Mouse (Mus musculus) brain, adult 2 months (tissue): Measurements from ENCODE around the gene Cox4i2.

Experiments
- DNase-seq: peaks from one replicate; pipeline ENCODE4 v3.0.0; 2011; ENCODE audit warnings: low read depth, low spot score

Cox4i2 gene

DNA sequence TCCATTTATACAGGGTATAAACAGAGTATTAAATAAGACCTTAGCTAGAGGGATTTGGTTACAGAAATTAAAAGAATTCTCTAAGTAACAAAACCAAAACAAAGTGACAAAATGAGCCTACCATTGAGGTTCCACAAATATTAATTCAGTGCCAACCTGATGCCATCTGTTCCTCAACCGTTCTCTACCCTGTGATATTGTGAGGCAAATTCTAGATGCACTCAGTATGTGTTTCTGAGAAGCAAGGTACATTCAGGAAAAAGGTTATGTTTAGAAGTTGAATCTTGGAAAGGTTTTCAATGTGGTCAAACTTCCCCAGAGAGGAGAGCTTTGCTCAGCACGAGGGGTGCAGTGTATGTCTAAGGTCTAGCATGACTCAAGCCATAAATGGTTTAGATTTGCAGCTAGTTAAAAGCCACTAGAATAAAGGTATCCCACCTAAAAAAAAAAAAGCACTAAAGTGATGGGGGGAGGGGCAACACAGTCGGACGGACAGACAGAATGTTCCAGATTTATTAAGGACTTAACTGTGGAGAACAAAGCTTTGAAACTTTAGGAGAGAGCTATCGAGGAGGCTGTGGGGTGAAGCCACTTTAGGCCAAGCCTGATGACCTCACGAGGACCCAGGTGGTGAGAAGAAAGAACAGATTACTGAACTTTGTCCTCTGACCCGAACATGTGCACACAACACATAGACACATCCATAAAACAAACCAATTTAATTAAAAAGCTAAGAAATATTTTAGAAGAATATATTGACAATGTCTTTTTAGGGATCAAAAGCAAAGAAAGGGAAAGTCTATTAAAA lies 46.2 kb downstream of the Cox4i2 start:
- peak; percentile 94 for DNase-seq

DNA sequence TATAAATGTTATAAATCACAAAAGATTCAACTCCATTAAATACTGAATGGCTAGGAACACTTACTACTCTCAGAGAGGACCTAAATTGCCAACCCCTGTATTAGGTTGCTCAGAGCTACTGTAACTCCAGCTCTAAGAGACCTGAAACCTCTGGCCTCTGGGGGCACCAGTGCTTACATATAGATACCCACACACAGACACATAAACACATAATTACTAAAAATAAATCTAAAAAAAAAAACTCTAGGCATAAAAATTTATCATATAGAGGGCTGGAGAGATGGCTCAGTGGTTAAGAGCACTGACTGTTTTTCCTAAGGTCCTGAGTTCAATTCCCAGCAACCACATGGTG lies 46.8 kb downstream of the Cox4i2 start:
- no peak for DNase-seq

DNA sequence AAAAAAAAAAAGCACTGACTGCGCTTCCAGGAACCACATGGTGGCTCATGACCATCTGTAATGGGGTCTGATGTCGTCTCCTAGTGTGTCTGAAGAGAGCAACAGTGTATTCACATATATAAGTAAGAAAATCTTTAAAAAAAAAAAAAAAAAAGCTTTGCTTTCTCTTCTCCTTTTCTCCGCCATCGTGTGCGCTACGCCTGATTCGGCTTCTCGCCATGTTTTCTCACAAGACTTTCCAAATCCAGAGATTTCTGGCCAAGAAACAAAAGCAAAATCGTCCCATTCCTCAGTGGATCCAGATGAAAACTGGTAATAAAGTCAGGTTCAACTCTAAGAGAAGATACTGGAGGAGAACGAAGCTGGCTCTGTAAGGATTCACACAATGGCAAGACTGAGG lies 48.3 kb downstream of the Cox4i2 start:
- DNase-seq: no peak

DNA sequence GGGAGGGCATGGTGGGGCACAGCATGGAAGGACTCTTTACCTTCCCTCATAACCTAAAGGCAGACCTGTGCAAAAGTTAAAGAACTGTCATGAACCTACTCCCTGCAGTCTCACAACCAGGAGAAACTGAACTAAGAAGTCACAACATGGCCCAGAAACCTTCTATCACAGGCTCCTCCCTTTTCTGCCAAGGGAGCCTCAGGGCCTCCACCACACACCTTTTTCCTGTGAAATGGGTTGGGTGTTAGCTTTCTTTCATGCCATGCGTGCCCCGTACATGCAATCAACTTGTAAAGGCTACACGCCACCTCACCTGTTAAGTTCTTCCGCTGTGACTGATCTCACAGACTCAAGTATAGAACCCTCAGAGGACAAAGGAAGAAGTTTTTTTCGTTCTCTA lies 49.1 kb downstream of the Cox4i2 start:
- no peak for DNase-seq

DNA sequence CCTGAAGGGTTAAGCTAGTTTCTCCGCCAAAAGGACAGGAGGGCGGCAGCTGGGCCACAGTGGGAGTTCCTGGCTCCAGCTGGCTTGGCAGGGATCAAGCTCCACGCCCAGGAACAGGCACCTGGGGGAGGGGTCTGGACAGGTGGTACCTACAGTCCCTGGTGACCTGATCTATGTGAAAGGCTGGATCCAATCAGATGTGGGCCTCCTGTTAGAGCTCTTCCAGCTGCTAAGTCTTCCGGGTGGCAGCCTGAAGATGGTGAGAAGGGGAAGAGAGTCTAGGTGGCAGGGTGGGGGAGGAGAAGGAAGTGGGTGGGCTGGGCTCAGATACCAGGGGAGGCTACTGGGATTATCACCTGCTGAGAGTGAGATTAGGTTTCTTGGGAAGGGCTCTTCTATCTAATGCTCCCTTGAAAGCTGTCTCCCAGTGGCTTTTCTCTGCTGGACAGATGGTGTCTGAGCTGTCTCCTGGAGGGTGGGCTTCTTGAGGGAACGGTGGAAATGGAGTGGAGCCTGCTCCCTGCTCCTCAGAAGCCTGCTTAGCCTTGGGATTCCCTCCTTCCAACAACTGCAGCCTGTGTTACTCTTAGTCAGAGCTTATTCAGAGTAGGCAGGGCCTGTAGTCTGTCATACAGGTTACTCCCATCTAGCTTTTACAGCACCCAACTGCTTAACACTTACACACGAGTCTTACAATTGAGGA lies 50.6 kb downstream of the Cox4i2 start:
- peak; percentile 90 for DNase-seq

DNA sequence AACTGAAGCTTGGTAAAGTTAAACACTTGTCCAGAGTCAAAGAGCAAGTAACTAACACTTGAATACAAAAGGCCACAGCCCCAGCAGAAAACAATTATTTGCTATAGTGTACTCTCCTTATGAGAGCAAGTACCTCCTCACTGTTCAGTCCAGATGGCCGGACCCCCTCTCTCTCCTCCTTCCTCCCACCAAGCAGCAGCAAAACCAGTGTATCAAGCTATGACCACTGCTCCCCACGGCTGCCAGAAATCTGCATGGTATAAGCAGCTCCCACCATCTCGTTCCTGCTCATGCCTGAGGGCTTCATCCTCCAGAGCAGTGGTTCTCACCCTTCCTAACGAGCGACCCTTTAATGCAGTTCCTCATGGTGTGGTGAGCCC lies 51.1 kb downstream of the Cox4i2 start:
- DNase-seq: no peak

DNA sequence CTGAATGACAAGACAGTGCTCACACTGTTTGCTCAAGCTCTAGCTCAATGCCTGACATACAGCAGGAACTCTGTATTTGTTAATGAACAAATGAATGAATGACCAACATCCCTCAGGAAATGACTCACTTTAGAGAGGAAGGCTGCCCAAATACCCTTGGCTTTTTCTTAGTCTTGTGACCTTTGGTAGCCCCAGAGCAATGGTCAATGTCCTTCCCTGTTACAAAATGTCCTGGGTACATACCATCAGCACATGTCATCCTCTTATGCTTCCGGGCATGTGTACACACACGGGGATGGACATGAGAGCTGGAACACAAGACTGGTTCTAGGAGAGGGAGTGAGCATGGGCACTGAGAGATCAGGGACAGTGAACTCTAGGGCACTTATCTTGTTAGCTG lies 52.1 kb downstream of the Cox4i2 start:
- DNase-seq: no peak

DNA sequence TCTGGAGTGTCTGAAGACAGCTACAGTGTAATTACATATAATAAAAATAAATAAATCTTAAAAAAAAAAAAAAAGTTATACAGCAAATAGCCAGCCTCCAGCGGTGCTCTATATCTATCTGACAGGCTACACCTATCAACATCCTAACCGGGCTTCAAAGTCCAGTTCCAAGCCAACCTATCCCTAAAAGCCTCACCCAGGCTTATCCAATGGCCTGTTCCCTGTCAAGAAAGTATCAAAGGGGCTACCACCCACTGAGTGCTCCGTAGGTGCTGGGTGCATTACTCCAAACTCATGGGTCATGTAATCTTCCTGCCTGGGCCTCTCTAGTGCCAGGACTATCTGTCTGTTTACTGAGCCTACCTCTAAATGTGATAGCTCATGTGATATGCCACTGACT lies 54.2 kb downstream of the Cox4i2 start:
- no peak for DNase-seq

DNA sequence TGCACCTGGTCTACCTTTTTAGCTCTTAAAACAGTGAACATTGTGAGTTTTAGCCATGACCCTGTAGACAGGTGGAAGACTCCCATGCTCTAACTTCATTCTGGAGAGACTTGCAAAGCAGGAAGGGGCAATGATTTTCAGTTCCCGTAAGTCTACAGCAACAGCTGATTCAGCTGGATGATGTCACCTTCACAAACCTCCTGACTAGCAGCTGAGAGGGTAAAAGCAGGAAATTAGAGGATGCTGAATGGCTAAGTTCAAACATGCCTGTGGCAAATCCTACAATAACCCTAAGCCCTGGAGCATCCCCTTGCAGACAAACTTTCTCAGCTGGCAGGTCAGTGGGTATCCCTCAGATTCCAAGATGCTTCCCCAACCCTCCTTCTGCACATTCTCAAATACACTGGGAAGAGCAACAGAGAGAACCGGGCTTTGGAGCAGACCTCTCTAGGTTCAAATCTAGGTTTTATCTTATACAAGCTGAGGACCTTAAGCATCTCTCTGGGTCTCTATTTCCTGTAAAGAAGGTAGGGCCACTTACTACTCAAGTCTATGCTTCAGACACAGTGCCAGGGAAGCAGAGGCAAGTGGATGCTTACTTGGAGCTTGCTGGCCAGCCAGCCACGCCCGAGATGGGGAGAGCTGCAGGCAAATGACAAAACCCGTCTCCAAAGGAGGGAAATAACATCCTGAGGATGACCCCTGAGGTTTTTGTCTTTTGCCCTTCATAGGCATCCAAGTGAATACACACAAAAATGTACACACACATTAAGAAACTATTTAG lies 56.4 kb downstream of the Cox4i2 start:
- DNase-seq: peak; percentile 77

DNA sequence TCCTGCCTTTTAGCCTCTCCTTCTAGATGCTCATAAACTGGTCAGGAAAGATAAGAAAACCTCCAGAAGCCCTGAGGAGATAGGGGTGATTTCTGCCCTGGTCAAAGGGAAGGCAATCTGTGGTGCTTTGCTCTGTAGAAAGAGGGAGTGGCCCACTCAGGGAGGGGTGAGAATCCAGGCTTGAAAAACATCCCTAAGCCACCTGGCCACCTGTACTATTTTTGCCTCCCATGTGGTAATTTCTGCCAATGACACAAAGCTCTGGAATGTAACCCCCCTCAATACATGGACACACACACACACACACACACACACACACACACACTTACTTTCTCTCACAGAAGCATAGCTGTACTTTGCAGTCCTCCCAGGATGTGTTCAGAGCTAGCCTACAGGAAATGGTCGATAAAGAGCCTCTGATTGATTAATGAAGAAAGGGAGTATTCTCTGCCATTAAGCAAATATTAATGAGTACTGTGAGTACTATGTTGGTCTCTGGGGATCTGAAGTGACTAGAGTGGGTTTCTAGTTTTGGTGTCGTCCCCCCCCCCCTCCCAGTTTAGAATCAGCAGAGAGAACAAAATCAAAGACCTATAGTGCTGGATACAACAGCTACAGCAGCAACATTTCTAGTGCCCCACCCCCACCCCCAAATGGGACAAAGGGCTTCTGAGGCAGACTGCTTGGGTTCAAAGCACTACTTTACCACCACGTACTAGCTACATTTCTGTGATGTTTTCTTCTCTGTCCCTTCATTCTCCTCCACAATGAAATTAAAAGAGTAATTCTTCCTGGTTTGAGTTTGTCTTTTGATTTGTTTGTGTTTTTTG lies 57.6 kb downstream of the Cox4i2 start:
- peak; percentile 86 for DNase-seq

DNA sequence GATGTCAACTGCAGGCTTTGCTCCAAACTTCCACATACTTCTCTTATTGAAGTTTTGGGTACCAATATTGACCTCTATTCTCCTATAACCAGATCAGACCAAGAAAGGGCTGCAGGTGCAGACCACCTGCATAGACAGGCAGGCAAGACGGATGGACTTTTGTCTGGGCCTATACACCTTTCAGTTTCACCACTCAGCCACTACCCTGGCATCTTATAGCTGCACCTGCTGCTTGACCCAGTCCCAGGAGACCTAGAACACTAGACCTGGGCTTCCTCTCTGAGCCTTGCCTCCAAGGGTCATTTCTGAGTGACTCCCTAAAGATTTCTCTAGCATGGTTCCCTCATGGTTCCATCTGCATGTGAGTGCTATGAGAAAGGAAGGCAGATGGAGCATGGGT lies 59.3 kb downstream of the Cox4i2 start:
- no peak for DNase-seq

DNA sequence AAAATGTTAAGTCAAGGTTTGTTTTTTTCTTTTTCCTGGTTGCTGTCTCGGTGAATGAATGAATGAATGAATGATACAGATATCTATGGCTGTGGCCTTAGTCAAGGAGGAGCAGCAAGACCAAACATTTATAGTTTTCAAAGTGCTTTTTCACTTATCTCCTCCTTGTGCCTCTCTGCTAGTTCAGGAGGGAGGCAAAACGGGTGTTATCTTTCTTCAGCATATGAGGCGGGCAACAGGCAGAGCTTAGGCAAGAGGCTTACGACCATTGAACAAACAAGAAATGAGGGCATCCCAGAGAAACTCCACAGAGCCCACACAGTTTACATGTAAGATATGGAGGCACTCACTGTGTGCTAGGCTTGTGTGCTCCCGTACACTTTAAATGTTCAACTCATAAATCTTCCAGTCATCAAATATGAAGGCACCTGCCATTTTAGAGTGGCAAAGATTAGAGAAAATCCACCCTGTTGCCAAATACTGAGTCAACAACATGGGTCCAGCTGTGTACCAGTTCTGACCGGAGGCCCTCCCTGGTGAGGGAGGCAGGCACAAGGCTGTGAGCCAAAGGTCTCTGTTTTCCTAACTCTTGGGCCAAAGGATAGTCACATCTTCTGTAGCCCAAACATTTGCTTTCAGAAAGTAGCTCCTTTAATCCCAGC lies 60.4 kb downstream of the Cox4i2 start:
- DNase-seq: no peak
